Mouse (Mus musculus) inflammation-experienced regulatory T-cells, adult 16 weeks (primary cell): ENCODE measurements around the gene Mphosph6. TPM values are rescaled to one million over a fixed set of nuclear protein-coding genes. Genes with fewer than 3 reads are reported as not detected.

Experiments used
- polyA plus RNA-seq: library from polyadenylated mRNA; unstranded; fragments of 100-300 nt; shearing (Covaris generic); gene quantifications from one replicate; pipeline ENCODE4 v1.2.1, GENCODE M21; 2017

Mphosph6 gene
- 46.6 TPM for polyA plus RNA-seq

DNA sequence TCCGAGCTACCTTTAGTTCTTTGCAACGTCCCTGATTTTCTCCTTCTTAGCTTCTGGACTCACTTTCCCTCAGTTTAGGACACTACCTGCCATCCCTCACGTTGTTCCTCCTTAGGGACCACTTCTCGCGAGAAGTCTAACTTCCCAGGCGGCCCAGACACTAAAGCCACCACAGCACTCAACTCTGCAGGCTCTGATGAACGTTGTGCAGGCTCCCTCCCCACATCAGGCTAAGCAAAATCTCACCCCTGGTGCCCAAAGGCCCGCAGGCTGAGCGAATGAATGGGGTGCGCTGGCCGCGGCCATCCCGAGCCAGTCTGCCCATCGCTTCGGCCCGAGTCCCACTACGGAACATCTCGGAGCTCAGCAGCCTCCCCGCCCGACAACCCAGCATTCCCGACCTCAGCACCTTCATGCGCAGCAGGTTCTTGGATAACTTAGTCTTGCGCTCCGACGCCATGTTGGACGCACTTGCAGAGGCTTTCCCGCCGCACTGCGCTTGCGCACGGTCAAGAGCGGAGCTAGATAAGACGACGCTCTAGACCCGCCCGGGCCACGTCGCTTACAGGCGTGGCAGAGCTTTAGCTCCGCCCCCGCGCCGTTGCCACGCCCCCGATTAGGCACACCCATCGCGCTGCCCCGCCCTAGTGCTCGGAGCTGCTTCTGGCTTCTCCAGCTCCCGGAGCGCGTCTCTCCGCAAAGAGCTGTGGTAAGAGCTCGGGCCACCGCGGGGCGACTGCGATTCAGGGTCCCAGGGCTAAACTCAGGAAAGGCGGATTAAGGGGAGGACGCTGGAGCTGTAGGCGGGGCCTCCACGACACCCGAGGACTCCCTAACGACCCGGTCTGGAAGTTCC lies at the start of gene Mphosph6:
Gene Mphosph6 (minus strand): TSS at position 501 of the 856 bp plus-strand sequence.

Other genes with a start within 250 kb of the Mphosph6 start
- 3.5 TPM for gene Sdr42e1, start 128.3 kb downstream of the Mphosph6 start, polyA plus RNA-seq
- gene Hsd17b2, start 100.0 kb downstream of the Mphosph6 start, polyA plus RNA-seq: not detected